Comparison of ENCODE assay signal across 8 mouse cellular contexts in genomic region chr17:23828271-23829001, GRCm38 (mm10). TPM values are rescaled to one million over a fixed set of nuclear protein-coding genes. Genes with fewer than 3 reads are reported as not detected.
DNase-seq lines count a peak whose midpoint lies in the region; ATAC-seq and TF ChIP-seq lines count a peak whose summit lies in the region.
"Had no signal": no experiment of that assay in that cellular context is flagged by ENCODE, and none has a peak within 500 bp of the region (broad histone marks: within the 10 kb centered on the region; RNA-seq: fewer than 3 reads in every experiment).

No protein-coding gene starts in this region.

- peaks cover 43% of the 10 kb centered on the region for H3K36me3 ChIP-seq in E14TG2a.4 (ENCODE audit: insufficient read depth, low read length)

- peaks cover 51% of the 10 kb centered on the region for H3K4me1 ChIP-seq in E14TG2a.4 (replicated peaks; ENCODE audit: low read depth, low read length)

- DNase-seq in adrenal gland, postnatal 25 days, result peak; percentile 52
- peak; percentile 51 to 55 for DNase-seq in heart, postnatal 14 days
- peak; percentile 57 to 67 for DNase-seq in layer of hippocampus, postnatal 36 days
- peak; percentile 39 for DNase-seq in lung, postnatal 36 days
- peak; percentile 67 to 75 for DNase-seq in right cerebral cortex, postnatal 10 days (ENCODE audit: low spot score in 2 of 2)

- H3K9me3 ChIP-seq in E14TG2a.4 (ENCODE audit: low read length), result peaks cover 11% of the 10 kb centered on the region; the same call in 1 of the 2 replicates

- intact Hi-C loops in heart, postnatal 14 days (cut with DNase I), result loop anchor here (2.0 kb wide), 1 partner anchor 54 kb away; no protein-coding TSS in a partner anchor

- TF ChIP-seq CTCF in E14TG2a.4 (conservative IDR thresholded peaks at IDR 0.05; ENCODE audit: low read length), result no peak

- peak overlapping the region; percentile 92 for H3K4me3 ChIP-seq in E14TG2a.4 (replicated peaks; ENCODE audit: low read length)

- peak; percentile 78 for ATAC-seq in erythroid progenitor cell, adult 5-6 weeks (replicated peaks; ENCODE audit: low FRiP score, poor library complexity, severe bottlenecking)

- H3K27me3 ChIP-seq in E14TG2a.4 (ENCODE audit: insufficient read depth, low read length), result no peaks in the 10 kb centered on the region

RNA-seq across cellular contexts. Expression of gene Elob, which starts 0.5 kb away (rescaled TPM):
- total RNA-seq in adrenal gland, postnatal 25 days (2021), result 350 and 361 TPM in 2 replicates
- total RNA-seq in erythroid progenitor cell, adult 5-6 weeks (2015; ENCODE audit: low replicate concordance), result 137 and 167 TPM in 2 replicates
- total RNA-seq in erythroid progenitor cell, adult 5-6 weeks (2017; ENCODE audit: low replicate concordance), result 51.7 and 117 TPM in 2 replicates
- total RNA-seq in heart, postnatal 14 days (2021), result 100 to 1,000 TPM; 339 to 355 TPM
- 100 to 1,000 TPM; 356 to 383 TPM for total RNA-seq in layer of hippocampus, postnatal 36 days (2021)

RNA-seq across cellular contexts. Expression of gene Prss33, which starts 7.4 kb away (rescaled TPM):
- not detected in 2 replicates for total RNA-seq in adrenal gland, postnatal 25 days (2021)
- total RNA-seq in erythroid progenitor cell, adult 5-6 weeks (2015; ENCODE audit: low replicate concordance), result not detected in 2 replicates
- not detected in 2 replicates for total RNA-seq in erythroid progenitor cell, adult 5-6 weeks (2017; ENCODE audit: low replicate concordance)
- not detected for total RNA-seq in heart, postnatal 14 days (2021)
- not detected for total RNA-seq in layer of hippocampus, postnatal 36 days (2021)
- total RNA-seq: heart, postnatal 36 days had no signal

RNA-seq across cellular contexts. Expression of gene Prss32, which starts 15.2 kb away (rescaled TPM):
- total RNA-seq in adrenal gland, postnatal 25 days (2021), result not detected in 2 replicates
- not detected in 2 replicates for total RNA-seq in erythroid progenitor cell, adult 5-6 weeks (2015; ENCODE audit: low replicate concordance)
- total RNA-seq in erythroid progenitor cell, adult 5-6 weeks (2017; ENCODE audit: low replicate concordance), result not detected in 2 replicates
- total RNA-seq in heart, postnatal 14 days (2021), result not detected
- not detected for total RNA-seq in layer of hippocampus, postnatal 36 days (2021)
- total RNA-seq: heart, postnatal 36 days had no signal

RNA-seq across cellular contexts. Expression of gene Prss41, which starts 15.5 kb away (rescaled TPM):
- 1.0 and 1.2 TPM in 2 replicates for total RNA-seq in adrenal gland, postnatal 25 days (2021)
- total RNA-seq in erythroid progenitor cell, adult 5-6 weeks (2015; ENCODE audit: low replicate concordance), result not detected in 2 replicates
- total RNA-seq in erythroid progenitor cell, adult 5-6 weeks (2017; ENCODE audit: low replicate concordance), result not detected in 2 replicates
- total RNA-seq in heart, postnatal 14 days (2021), result not detected
- 1 to 10 TPM; 2.0 to 2.1 TPM for total RNA-seq in layer of hippocampus, postnatal 36 days (2021)
- total RNA-seq: heart, postnatal 36 days had no signal

RNA-seq across cellular contexts. Expression of gene Srrm2, which starts 38.1 kb away (rescaled TPM):
- total RNA-seq in adrenal gland, postnatal 25 days (2021), result 825 and 1,016 TPM in 2 replicates
- 468 and 572 TPM in 2 replicates for total RNA-seq in erythroid progenitor cell, adult 5-6 weeks (2015; ENCODE audit: low replicate concordance)
- 294 and 325 TPM in 2 replicates for total RNA-seq in erythroid progenitor cell, adult 5-6 weeks (2017; ENCODE audit: low replicate concordance)
- 100 to 1,000 TPM; 192 to 227 TPM for total RNA-seq in heart, postnatal 14 days (2021)
- total RNA-seq in layer of hippocampus, postnatal 36 days (2021), result 100 to 1,000 TPM; 563 to 606 TPM

Comparison
In these comparisons a context has a peak if more than half of its experiments do, and no peak if none do; other contexts are left out.
1. Peak in every context shown above with its lines: DNase-seq, ATAC-seq and H3K4me3 ChIP-seq.